Mouse (Mus musculus) brain, adult 2 months (tissue): Measurements from ENCODE around the gene Olfr901.
"Not testable (repeated sequence)": the region's sequence is repeated elsewhere in the genome, so short reads cannot be mapped to it uniquely, and the experiment has no call there.

ENCODE experiments used
- DNase-seq: peaks from one replicate; pipeline ENCODE4 v3.0.0; 2011; ENCODE audit warnings: low read depth, low spot score

The Olfr901 gene

GRCm38 (mm10) chr9:38429155-38429554, at the start of gene Olfr901:
Gene Olfr901, plus strand, starts transcription at chr9:38429455.
- no peak for DNase-seq

- DNase-seq = no peak
Measured at GRCm38 (mm10) chr9:38401398-38401797, 27.9 kb upstream of the Olfr901 start, which contains the start of gene Olfr147. Gene Olfr147, plus strand, starts transcription at chr9:38401698.

- DNase-seq = not testable (repeated sequence)
Measured at GRCm38 (mm10) chr9:38407502-38407901, 21.8 kb upstream of the Olfr901 start.

- not testable (repeated sequence) for DNase-seq
Measured at GRCm38 (mm10) chr9:38413502-38413901, 15.8 kb upstream of the Olfr901 start.

GRCm38 (mm10) chr9:38423801-38424200, 5.5 kb upstream of the Olfr901 start:
- no peak for DNase-seq

- no peak for DNase-seq
Measured at GRCm38 (mm10) chr9:38427026-38427425, 2.2 kb upstream of the Olfr901 start.

GRCm38 (mm10) chr9:38447352-38447751, 18.1 kb downstream of the Olfr901 start, which contains the start of gene Olfr902:
Gene Olfr902, plus strand, starts transcription at chr9:38447652.
- DNase-seq = no peak

- DNase-seq = no peak
Measured at GRCm38 (mm10) chr9:38462844-38463243, 33.6 kb downstream of the Olfr901 start, which contains the start of gene Olfr904. Gene Olfr904, plus strand, starts transcription at chr9:38463144.

GRCm38 (mm10) chr9:38470807-38471206, 41.6 kb downstream of the Olfr901 start, which contains the start of gene Olfr905:
Gene Olfr905, plus strand, starts transcription at chr9:38471107.
- no peak for DNase-seq
